Comparison of ENCODE assay signal across 24 mouse cellular contexts in genomic region chr1:89700166-89700565, GRCm38 (mm10).
"Had no signal": no experiment of that assay in that cellular context is flagged by ENCODE, and none has a peak within 500 bp of the region (broad histone marks: within the 10 kb centered on the region; RNA-seq: fewer than 3 reads in every experiment).

No protein-coding gene starts in this region.

- DNase-seq: gastrocnemius, adult 2 months; gastrocnemius, postnatal 10 days; gastrocnemius, postnatal 25 days; heart, adult 18-20 months; heart, postnatal 10 days; heart, postnatal 4 days; kidney, adult 18-20 months; kidney, adult 8-10 months; kidney, postnatal 10 days; kidney, postnatal 25 days; kidney, postnatal 4 days; liver; liver, embryonic 13.5 days had no signal

- H3K4me2 ChIP-seq: heart, embryonic 12.5 days; hindbrain, embryonic 14.5 days; intestine, embryonic 15.5 days; limb, embryonic 12.5 days; liver, embryonic 11.5 days; liver, embryonic 13.5 days had no signal

- H3K27me3 ChIP-seq: heart, embryonic 12.5 days; intestine, embryonic 15.5 days; limb, embryonic 12.5 days; liver, embryonic 13.5 days had no signal

- H3K9me3 ChIP-seq: heart, embryonic 10.5 days; heart, embryonic 12.5 days; intestine, embryonic 15.5 days; limb, embryonic 10.5 days; limb, embryonic 12.5 days; liver, embryonic 13.5 days had no signal

- ATAC-seq: inflammation-experienced regulatory T-cells, adult 6 months; intestine, embryonic 15.5 days; intestine, postnatal 0 days had no signal

- H3K36me3 ChIP-seq: intestine, embryonic 15.5 days; liver, embryonic 13.5 days had no signal

- H3K4me3 ChIP-seq: gastrocnemius, adult 2 months; heart, embryonic 10.5 days; heart, embryonic 12.5 days; intestine, embryonic 15.5 days; layer of hippocampus, adult 2 months; left cerebral cortex, adult 2 months; limb, embryonic 10.5 days; limb, embryonic 12.5 days; liver, embryonic 13.5 days had no signal

- H3K9ac ChIP-seq: heart, embryonic 12.5 days; hindbrain, embryonic 14.5 days; intestine, embryonic 15.5 days; limb, embryonic 12.5 days; liver, embryonic 13.5 days had no signal

- H3K27ac ChIP-seq: gastrocnemius, adult 2 months; heart, embryonic 10.5 days; hindbrain, embryonic 14.5 days; intestine, embryonic 15.5 days; layer of hippocampus, adult 2 months; left cerebral cortex, adult 2 months; limb, embryonic 10.5 days; limb, embryonic 12.5 days; liver, embryonic 13.5 days had no signal

- H3K4me1 ChIP-seq: intestine, embryonic 15.5 days had no signal
